Mouse (Mus musculus) MEL (cell line): ENCODE data around the gene Poldip2. TPM values are rescaled to one million over a fixed set of nuclear protein-coding genes. Genes with fewer than 3 reads are reported as not detected.

Experiments
- DNase-seq: peaks from one replicate; pipeline ENCODE4 v3.0.0; 2011; ENCODE audit warnings: low read depth, low spot score
- H3K27ac ChIP-seq: 2 replicates; pipeline ENCODE4 v1.5.1; 2012; ENCODE audit warnings: low read depth, mild to moderate bottlenecking, control low read depth, low read length, moderate library complexity; ENCODE audit not compliant: control insufficient read depth
- H3K27me3 ChIP-seq, 2 experiments: fragments of 150-350 bp in 1 of 2; sonication (generic) in 1 of 2; 2 replicates each; pipeline ENCODE4 v1.6.1; 2012; ENCODE audit warnings: low read length in 2 of 2, mild to moderate bottlenecking in 2 of 2, improper control_type of control experiment in 1 of 2, moderate library complexity in 1 of 2; ENCODE audit not compliant: insufficient read depth in 2 of 2, control insufficient read depth in 1 of 2
- H3K36me3 ChIP-seq, 2 experiments: 2 replicates each; pipeline ENCODE4 v1.6.1; 2012 to 2014; ENCODE audit warnings: low read length in 2 of 2, improper control_type of control experiment in 1 of 2, inconsistent platforms in 1 of 2, mild to moderate bottlenecking in 1 of 2; ENCODE audit not compliant: insufficient read depth in 2 of 2, control insufficient read depth in 1 of 2
- H3K4me1 ChIP-seq, 2 experiments: fragments of 150-350 bp in 1 of 2; sonication (generic) in 1 of 2; 2 replicates each; pipeline ENCODE4 v1.6.1; 2012; ENCODE audit warnings: low read length in 2 of 2, improper control_type of control experiment in 1 of 2, mild to moderate bottlenecking in 1 of 2; ENCODE audit not compliant: insufficient read depth in 2 of 2, control insufficient read depth in 1 of 2
- H3K4me3 ChIP-seq, 2 experiments: fragments of 150-350 bp in 1 of 2; sonication (generic) in 1 of 2; 2 replicates each; pipeline ENCODE4 v1.5.1; 2012; ENCODE audit warnings: low read depth in 2 of 2, low read length in 2 of 2, mild to moderate bottlenecking in 2 of 2, moderate library complexity in 2 of 2, control low read depth in 1 of 2, improper control_type of control experiment in 1 of 2; ENCODE audit not compliant: control insufficient read depth in 1 of 2, insufficient read depth in 1 of 2
- H3K79me2 ChIP-seq: 2 replicates; pipeline ENCODE4 v1.6.1; 2012; ENCODE audit warnings: mild to moderate bottlenecking, low read length, moderate library complexity; ENCODE audit not compliant: control insufficient read depth, poor library complexity, insufficient read depth
- H3K9ac ChIP-seq: 2 replicates; pipeline ENCODE4 v1.6.1; 2012; ENCODE audit warnings: low read depth, mild to moderate bottlenecking, control low read depth, low read length, moderate library complexity; ENCODE audit not compliant: control insufficient read depth, poor library complexity, severe bottlenecking
- H3K9me3 ChIP-seq: fragments of 150-350 bp; sonication (generic); replicated peaks from 2 replicates; pipeline ENCODE4 v1.6.1; 2012; ENCODE audit warnings: mild to moderate bottlenecking, low read length, improper control_type of control experiment, moderate library complexity; ENCODE audit not compliant: insufficient read depth
- BHLHE40 ChIP-seq: IDR thresholded peaks from 2 replicates; pipeline ENCODE4 v1.6.1; 2012; ENCODE audit warnings: low read depth, mild to moderate bottlenecking, inconsistent platforms, low read length, improper control_type of control experiment, borderline replicate concordance
- CTCF ChIP-seq, 3 experiments: IDR thresholded peaks in 2 of 3; conservative IDR thresholded peaks in 1 of 3; 2 replicates each; pipeline ENCODE4 v1.5.1; 2011 to 2012; ENCODE audit warnings: low read length in 3 of 3, low read depth in 2 of 3, mild to moderate bottlenecking in 2 of 3, improper control_type of control experiment in 1 of 3, inconsistent platforms in 1 of 3, mixed read lengths in 1 of 3, moderate library complexity in 1 of 3; ENCODE audit not compliant: control insufficient read depth in 1 of 3, insufficient read depth in 1 of 3, poor library complexity in 1 of 3, severe bottlenecking in 1 of 3
- KAT2A ChIP-seq: conservative IDR thresholded peaks from 2 replicates; pipeline ENCODE4 v1.6.1; 2012; ENCODE audit warnings: low read depth, low read length, improper control_type of control experiment, inconsistent platforms
- MAFK ChIP-seq: IDR thresholded peaks from 2 replicates; pipeline ENCODE4 v1.6.1; 2011; ENCODE audit warnings: low read depth, mild to moderate bottlenecking, low read length, improper control_type of control experiment, borderline replicate concordance
- MAZ ChIP-seq: IDR thresholded peaks from 2 replicates; pipeline ENCODE4 v1.6.1; 2012; ENCODE audit warnings: low read depth, mild to moderate bottlenecking, inconsistent platforms, low read length, improper control_type of control experiment
- MEF2A ChIP-seq: IDR thresholded peaks from 2 replicates; pipeline ENCODE4 v1.6.1; 2014; ENCODE audit warnings: low read depth, mild to moderate bottlenecking, inconsistent platforms, low read length, improper control_type of control experiment; ENCODE audit not compliant: poor library complexity, insufficient replicate concordance, severe bottlenecking; ENCODE audit errors: extremely low read depth
- MXI1 ChIP-seq: IDR thresholded peaks from 2 replicates; pipeline ENCODE4 v1.6.1; 2011; ENCODE audit warnings: mild to moderate bottlenecking, low read depth, low read length, improper control_type of control experiment
- MYC ChIP-seq: IDR thresholded peaks from 2 replicates; pipeline ENCODE4 v1.6.1; 2011; ENCODE audit warnings: low read depth, mild to moderate bottlenecking, low read length, improper control_type of control experiment, moderate library complexity
- NELFE ChIP-seq: IDR thresholded peaks from 2 replicates; pipeline ENCODE4 v1.6.1; 2011; ENCODE audit warnings: low read depth, low read length, improper control_type of control experiment
- NRF1 ChIP-seq: IDR thresholded peaks from 2 replicates; pipeline ENCODE4 v1.6.1; 2014; ENCODE audit warnings: low read depth, mild to moderate bottlenecking, inconsistent platforms, low read length, improper control_type of control experiment, moderate library complexity; ENCODE audit not compliant: poor library complexity, insufficient read depth, severe bottlenecking
- POLR2A ChIP-seq, 2 experiments: IDR thresholded peaks; 2 replicates each; pipeline ENCODE4 v1.6.1; 2011 to 2012; ENCODE audit warnings: low read length in 2 of 2, mild to moderate bottlenecking in 2 of 2, control low read depth in 1 of 2, improper control_type of control experiment in 1 of 2, low read depth in 1 of 2, moderate library complexity in 1 of 2; ENCODE audit not compliant: control insufficient read depth in 1 of 2, insufficient read depth in 1 of 2, poor library complexity in 1 of 2
- RAD21 ChIP-seq: IDR thresholded peaks from 2 replicates; pipeline ENCODE4 v1.6.1; 2011; ENCODE audit warnings: mild to moderate bottlenecking, low read depth, low read length, improper control_type of control experiment
- SMC3 ChIP-seq: IDR thresholded peaks from 2 replicates; pipeline ENCODE4 v1.6.1; 2011; ENCODE audit warnings: low read depth, low read length, improper control_type of control experiment
- TAL1 ChIP-seq: IDR thresholded peaks from 2 replicates; pipeline ENCODE4 v1.6.1; 2012; ENCODE audit warnings: mild to moderate bottlenecking, inconsistent platforms, low read length, moderate library complexity, mixed read lengths
- UBTF ChIP-seq: IDR thresholded peaks from 2 replicates; pipeline ENCODE4 v1.6.1; 2012; ENCODE audit warnings: low read depth, mild to moderate bottlenecking, inconsistent platforms, low read length, improper control_type of control experiment, moderate library complexity, borderline replicate concordance; ENCODE audit not compliant: insufficient read depth
- ZC3H11A ChIP-seq: IDR thresholded peaks from 2 replicates; pipeline ENCODE4 v1.6.1; 2012; ENCODE audit warnings: low read depth, mild to moderate bottlenecking, inconsistent platforms, low read length, improper control_type of control experiment
- ZKSCAN1 ChIP-seq: IDR thresholded peaks from 2 replicates; pipeline ENCODE4 v1.6.1; 2012; ENCODE audit warnings: low read depth, mild to moderate bottlenecking, inconsistent platforms, low read length, improper control_type of control experiment, moderate library complexity
- ZNF384 ChIP-seq: IDR thresholded peaks from 2 replicates; pipeline ENCODE4 v1.6.1; 2012; ENCODE audit warnings: low read depth, mild to moderate bottlenecking, inconsistent platforms, low read length, improper control_type of control experiment
- polyA plus RNA-seq, 2 experiments: library from polyadenylated mRNA; stranded (reverse) in 1 of 2; unstranded in 1 of 2; fragments of >175 nt in 1 of 2; fragments of >200 nt in 1 of 2; gene quantifications; 2 replicates each; pipeline versions ENCODE4 v1.2.1 to v1.2.4; 2012; ENCODE audit warnings: low replicate concordance in 2 of 2, low read depth in 1 of 2; ENCODE audit not compliant: insufficient read length in 2 of 2, insufficient read depth in 1 of 2, missing spikeins in 1 of 2
- total RNA-seq: library from RNA; depleted of rRNA; stranded (reverse); fragments of 300-350 nt; gene quantifications from 2 replicates; pipeline ENCODE4 v1.2.3, GENCODE M21; 2012

Gene Poldip2
- total and polyA plus RNA-seq, 3 experiments: 166 to 260 (median 182) TPM

- TF ChIP-seq RAD21: no peak
- TF ChIP-seq MYC: no peak
- TF ChIP-seq MAFK: no peak
- TF ChIP-seq ZNF384: peak; percentile 80
- TF ChIP-seq TAL1: no peak
These were observed 14.2 kb upstream of the Poldip2 start, which contains the start of gene Sarm1 (continued) for GRCm38 (mm10) chr11:78497544-78498522.

GRCm38 (mm10) chr11:78499004-78499403, 13.0 kb upstream of the Poldip2 start, which contains the start of gene Vtn:
Gene Vtn, plus strand, starts transcription at chr11:78499091.
- Histone ChIP-seq H3K4me1 (peaks cover 0 to 26% of the 10 kb centered on the region in 2 experiments; a peak in 3 of 4 replicates), H3K4me3 (peak within 1 kb of the TSS; percentile 65 to 80), H3K36me3 (peaks cover 0 to 7% of the 10 kb centered on the region in 2 experiments; a peak in 1 of 4 replicates), H3K27me3 (peaks cover 0 to under 1% of the 10 kb centered on the region in 2 experiments; a peak in 3 of 4 replicates), H3K27ac (peak within 1 kb of the TSS; percentile 43; the same call in 1 of the 2 replicates), H3K9me3 (no peaks in the 10 kb centered on the region), H3K9ac (peak within 1 kb of the TSS; percentile 69), H3K79me2 (no peaks in the 10 kb centered on the region)
- no peak for DNase-seq
- TF ChIP-seq POLR2A (IDR thresholded peaks at IDR 0.05; ENCODE audit: control insufficient read depth in 1 of 2, insufficient read depth in 1 of 2, low read depth in 1 of 2, low read length in 2 of 2, poor library complexity in 1 of 2): 0 out of 4 replicates have a peak, but pooled peaks of 1 of the 2 experiments have one; percentile 27
- TF ChIP-seq MYC: no peak

- Histone ChIP-seq H3K27ac (no peak overlapping the region), H3K9ac (no peak overlapping the region)
These were observed 12.4 kb upstream of the Poldip2 start for GRCm38 (mm10) chr11:78499543-78499942.

More at GRCm38 (mm10) chr11:78499543-78499942, 12.4 kb upstream of the Poldip2 start:
- Histone ChIP-seq H3K79me2 (no peaks in the 10 kb centered on the region), H3K27me3 (no peaks in the 10 kb centered on the region; a peak in 3 of 4 replicates), H3K9me3 (no peaks in the 10 kb centered on the region), H3K36me3 (peaks cover 0 to 7% of the 10 kb centered on the region in 2 experiments; a peak in 1 of 4 replicates), H3K4me3 (no peak overlapping the region), H3K4me1 (peaks cover 0 to 26% of the 10 kb centered on the region in 2 experiments; a peak in 3 of 4 replicates)
- TF ChIP-seq UBTF: no peak
- no peak for TF ChIP-seq NRF1
- no peak for TF ChIP-seq MAZ
- TF ChIP-seq MXI1: no peak
- TF ChIP-seq TAL1: no peak
- no peak for TF ChIP-seq ZC3H11A
- TF ChIP-seq NELFE: no peak
- TF ChIP-seq RAD21: no peak
- no peak for TF ChIP-seq KAT2A
- no peak for TF ChIP-seq MEF2A
- no peak for TF ChIP-seq BHLHE40
- TF ChIP-seq CTCF (IDR thresholded peaks at IDR 0.05 in 2 of 3, conservative IDR thresholded peaks at IDR 0.05 in 1 of 3; ENCODE audit: control insufficient read depth in 1 of 3, insufficient read depth in 1 of 3, low read depth in 2 of 3, low read length in 3 of 3, poor library complexity in 1 of 3, severe bottlenecking in 1 of 3): no peak
- TF ChIP-seq MAFK: no peak
- TF ChIP-seq SMC3: no peak
- no peak for TF ChIP-seq ZKSCAN1
- no peak for DNase-seq
